Mouse (Mus musculus) intestine, embryonic 14.5 days (tissue): ENCODE measurements at regions not wholly inside any gene's neighbourhood (a gene's known extent, or its start where the extent isn't known, plus 50 kb on each side); places are given as distances from the start of the nearest gene placed in this dataset.

Source experiments
- ATAC-seq: fragments of 200-750 bp; cut with Nextera tagmentation; replicated peaks from 2 replicates; pipeline ENCODE4 v1.8.0; 2017; ENCODE audit warnings: low read depth, moderate number of reproducible peaks, moderate TSS enrichment, moderate library complexity; ENCODE audit not compliant: low FRiP score, low TSS enrichment
- DNase-seq: peaks from one replicate; pipeline ENCODE4 v3.0.0-alpha.2; 2018; ENCODE audit warnings: low spot score
- H3K27ac ChIP-seq: fragments of 300-500 bp; sonication (generic); 2 replicates; pipeline ENCODE4 v1.5.1; 2014; ENCODE audit warnings: low read depth, mild to moderate bottlenecking, control low read depth
- H3K27me3 ChIP-seq: fragments of 300-500 bp; sonication (generic); replicated peaks from 2 replicates; pipeline ENCODE4 v1.6.1; 2014; ENCODE audit warnings: low read length, control low read depth; ENCODE audit not compliant: control insufficient read depth, insufficient read depth
- H3K36me3 ChIP-seq: fragments of 300-500 bp; sonication (generic); 2 replicates; pipeline ENCODE4 v1.6.1; 2014; ENCODE audit warnings: low read length, control low read depth; ENCODE audit not compliant: control insufficient read depth, insufficient read depth
- H3K4me1 ChIP-seq: fragments of 300-500 bp; sonication (generic); replicated peaks from 2 replicates; pipeline ENCODE4 v1.6.1; 2014; ENCODE audit warnings: low read length, control low read depth, mixed read lengths; ENCODE audit not compliant: control insufficient read depth, insufficient read depth
- H3K4me2 ChIP-seq: fragments of 300-500 bp; sonication (generic); 2 replicates; pipeline ENCODE4 v1.6.1; 2014; ENCODE audit warnings: low read length
- H3K4me3 ChIP-seq: fragments of 300-500 bp; sonication (generic); 2 replicates; pipeline ENCODE4 v1.5.1; 2014; ENCODE audit warnings: low read depth, low read length, control low read depth, mixed read lengths
- H3K9ac ChIP-seq: fragments of 300-500 bp; sonication (generic); 2 replicates; pipeline ENCODE4 v1.6.1; 2014; ENCODE audit warnings: mild to moderate bottlenecking, low read length
- H3K9me3 ChIP-seq: fragments of 300-500 bp; sonication (generic); 2 replicates; pipeline ENCODE4 v1.6.1; 2016; ENCODE audit warnings: low read length, control low read depth; ENCODE audit not compliant: control insufficient read depth
- WGBS: fragments of 180-500 bp; shearing (Covaris S2); extraction: QIAGEN DNeasy Blood & Tissue Kit; methylation state at CpG from one replicate; pipeline ENCODE4 v1.1.7; 2014; 5-methylcytosine and 5-hydroxymethylcytosine counted together

DNA sequence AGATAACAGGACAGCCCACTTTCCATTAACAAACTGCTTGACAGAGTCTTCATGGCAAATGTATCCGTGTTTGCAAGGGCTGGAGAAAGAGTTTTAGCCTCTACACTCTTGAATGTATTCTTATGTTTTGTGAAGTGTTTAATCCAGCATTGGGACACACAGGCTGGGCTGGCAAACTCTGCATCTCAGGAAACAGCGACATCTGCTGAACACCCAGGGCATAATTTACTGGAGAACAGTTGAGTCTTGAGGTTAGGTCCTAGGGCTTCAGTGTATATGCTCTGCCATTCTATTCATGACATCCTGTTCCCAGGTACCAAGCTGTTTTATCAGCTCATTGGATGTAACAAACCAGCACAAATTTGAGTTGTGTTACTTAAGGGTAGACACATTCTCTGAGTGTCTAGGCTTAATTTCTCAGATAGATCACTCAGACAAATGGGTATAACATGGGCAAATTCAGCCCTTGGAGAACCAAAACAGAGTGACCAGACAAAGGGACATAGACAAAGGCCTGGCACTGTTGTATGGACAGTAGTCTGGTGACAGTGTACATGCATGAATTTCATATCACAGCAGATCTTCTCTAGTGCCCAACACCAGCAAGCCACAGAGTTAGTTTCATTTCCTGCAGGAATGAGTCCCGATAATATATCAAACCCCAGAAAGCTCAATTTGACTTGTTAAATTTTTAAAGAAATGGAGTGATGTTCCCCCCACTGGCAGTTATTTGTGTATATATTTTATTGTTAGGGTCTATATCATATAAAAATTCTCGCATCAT lies 477.9 kb downstream of the Bmp2 start:
- no peak overlapping the region for H3K27ac ChIP-seq
- H3K36me3 ChIP-seq: no peaks in the 10 kb centered on the region
- 65% methylated on average over 4 of the region's 4 CpGs for WGBS
- ATAC-seq (no peak), DNase-seq (no peak)
- H3K9ac ChIP-seq: no peak overlapping the region
- no peaks in the 10 kb centered on the region for H3K9me3 ChIP-seq
- H3K27me3 ChIP-seq: no peaks in the 10 kb centered on the region
- H3K4me2 ChIP-seq: no peak overlapping the region
- no peak overlapping the region for H3K4me3 ChIP-seq
- no peaks in the 10 kb centered on the region for H3K4me1 ChIP-seq

DNA sequence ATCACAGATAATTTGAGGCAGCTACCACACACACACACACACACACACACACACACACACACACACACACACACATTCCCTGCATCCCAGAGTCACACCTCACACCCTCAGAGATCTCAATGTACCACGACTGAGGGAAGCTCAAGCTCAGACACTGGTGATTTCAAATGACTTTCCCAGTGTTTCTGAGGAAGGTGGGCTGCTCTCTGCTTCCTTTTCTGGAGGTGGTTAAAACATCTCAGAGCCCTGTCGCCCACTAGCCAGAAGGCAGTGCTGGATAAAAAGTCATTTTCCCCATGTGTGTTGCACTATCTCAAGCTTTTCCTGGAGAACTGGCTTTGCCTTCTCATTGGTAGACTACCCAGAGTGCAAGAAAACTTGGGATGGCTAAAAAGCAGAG lies 477.2 kb downstream of the Bmp2 start:
- H3K9ac ChIP-seq: no peak overlapping the region
- H3K27me3 ChIP-seq: no peaks in the 10 kb centered on the region
- DNase-seq: no peak
- no peaks in the 10 kb centered on the region for H3K4me1 ChIP-seq
- H3K4me2 ChIP-seq: no peak overlapping the region
- H3K9me3 ChIP-seq: no peaks in the 10 kb centered on the region
- ATAC-seq: no peak
- H3K36me3 ChIP-seq: no peaks in the 10 kb centered on the region
- no peak overlapping the region for H3K4me3 ChIP-seq
- no peak overlapping the region for H3K27ac ChIP-seq
- WGBS: 76% methylated on average over 2 of the region's 2 CpGs

DNA sequence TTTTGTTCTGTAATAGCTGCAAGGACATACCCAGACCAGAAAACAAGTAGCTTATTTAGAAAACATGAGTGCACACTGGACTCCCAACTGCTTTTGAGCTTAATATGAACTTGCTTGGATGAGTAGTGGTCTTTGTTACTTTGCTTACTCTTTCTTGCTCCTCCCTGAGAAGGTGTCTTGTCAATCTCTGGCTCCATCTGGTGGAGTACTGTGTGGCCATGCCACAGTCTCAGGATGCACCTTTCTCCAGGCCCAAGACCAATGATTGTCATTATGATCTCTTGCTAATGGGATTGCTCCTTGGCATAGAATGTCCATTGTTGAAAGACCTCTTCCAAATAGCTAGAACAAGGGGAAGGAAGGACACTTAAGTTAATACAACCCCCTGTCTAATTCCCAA lies 465.1 kb downstream of the Bmp2 start:
- DNase-seq: peak; percentile 62
- no peaks in the 10 kb centered on the region for H3K27me3 ChIP-seq
- H3K27ac ChIP-seq: no peak overlapping the region
- no peak overlapping the region for H3K9ac ChIP-seq
- no peaks in the 10 kb centered on the region for H3K36me3 ChIP-seq
- no peak overlapping the region for H3K4me3 ChIP-seq
- no peak for ATAC-seq
- no peaks in the 10 kb centered on the region for H3K9me3 ChIP-seq
- H3K4me1 ChIP-seq: no peaks in the 10 kb centered on the region
- no peak overlapping the region for H3K4me2 ChIP-seq

DNA sequence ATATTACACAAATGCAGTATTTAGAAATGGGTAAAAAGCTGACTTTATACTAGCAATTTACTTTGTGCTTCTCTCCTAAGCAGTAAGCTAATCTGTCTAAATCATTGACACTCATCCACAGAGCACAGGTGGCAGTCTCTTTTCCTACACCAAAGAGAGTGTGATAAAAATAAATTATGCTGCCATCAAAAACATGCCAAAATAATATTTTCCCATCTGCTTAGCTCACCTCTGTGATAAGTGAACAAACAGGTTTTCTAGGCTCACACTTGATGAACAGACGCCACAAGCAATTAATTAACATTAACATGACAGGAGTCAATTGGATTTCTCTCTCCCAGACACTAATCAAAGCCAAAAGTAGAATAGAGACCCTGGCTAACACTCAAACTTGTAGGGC lies 451.2 kb downstream of the Bmp2 start:
- WGBS: 66% methylated on average over 1 of the region's 1 CpGs
- Histone ChIP-seq H3K4me3 (no peak overlapping the region), H3K9me3 (no peaks in the 10 kb centered on the region), H3K9ac (no peak overlapping the region), H3K27me3 (no peaks in the 10 kb centered on the region), H3K4me2 (no peak overlapping the region), H3K27ac (no peak overlapping the region), H3K4me1 (no peaks in the 10 kb centered on the region), H3K36me3 (no peaks in the 10 kb centered on the region)
- ATAC-seq (no peak), DNase-seq (no peak)

DNA sequence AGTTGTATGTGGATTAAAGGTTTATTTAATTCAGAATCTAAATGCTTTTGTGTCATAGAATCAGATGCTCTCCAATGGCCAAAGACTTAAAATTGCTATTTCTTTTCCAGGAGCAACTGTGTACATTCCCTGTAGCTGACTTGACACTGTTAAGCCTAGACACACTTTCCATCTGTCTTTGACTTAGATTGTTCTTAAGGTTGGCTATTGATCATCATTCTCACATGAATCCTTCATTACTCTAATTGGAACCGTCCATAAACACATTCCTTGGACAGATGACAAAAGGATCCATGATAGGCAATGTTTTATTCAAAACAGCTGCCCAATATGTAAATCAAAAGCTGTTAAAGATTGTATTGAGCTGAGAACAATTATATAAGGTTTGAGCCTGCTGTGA lies 442.8 kb downstream of the Bmp2 start:
- no peak overlapping the region for H3K27ac ChIP-seq
- H3K9ac ChIP-seq: no peak overlapping the region
- 70% methylated on average over 1 of the region's 1 CpGs for whole genome bisulfite sequencing
- DNase-seq (no peak), ATAC-seq (no peak)
- H3K27me3 ChIP-seq: no peaks in the 10 kb centered on the region
- no peak overlapping the region for H3K4me3 ChIP-seq
- no peaks in the 10 kb centered on the region for H3K36me3 ChIP-seq
- H3K9me3 ChIP-seq: no peaks in the 10 kb centered on the region
- H3K4me2 ChIP-seq: no peak overlapping the region
- H3K4me1 ChIP-seq: no peaks in the 10 kb centered on the region

DNA sequence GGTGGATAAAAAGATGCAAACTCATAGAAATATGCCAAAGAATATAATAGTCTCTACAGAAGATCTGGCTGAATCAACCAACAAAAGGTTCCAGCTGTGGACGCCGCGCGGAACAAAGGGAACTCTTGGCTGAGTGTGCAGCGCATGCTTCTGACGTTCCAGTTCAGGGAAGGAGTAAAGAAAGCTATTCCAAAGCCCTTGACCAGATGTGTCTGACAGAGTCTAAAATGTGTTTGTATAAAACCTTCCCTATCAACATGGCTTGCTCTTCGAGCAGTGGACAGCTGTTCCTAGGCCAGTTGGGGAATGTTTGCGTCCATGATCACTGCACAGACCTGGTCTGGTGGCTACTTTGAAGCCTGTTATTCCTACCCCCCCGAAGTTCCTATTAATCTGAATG lies 442.4 kb downstream of the Bmp2 start:
- H3K36me3 ChIP-seq: no peaks in the 10 kb centered on the region
- no peaks in the 10 kb centered on the region for H3K4me1 ChIP-seq
- no peaks in the 10 kb centered on the region for H3K9me3 ChIP-seq
- 73% methylated on average over 9 of the region's 9 CpGs for WGBS
- H3K9ac ChIP-seq: no peak overlapping the region
- H3K27ac ChIP-seq: no peak overlapping the region
- no peak overlapping the region for H3K4me3 ChIP-seq
- no peaks in the 10 kb centered on the region for H3K27me3 ChIP-seq
- DNase-seq (no peak), ATAC-seq (no peak)
- H3K4me2 ChIP-seq: no peak overlapping the region

DNA sequence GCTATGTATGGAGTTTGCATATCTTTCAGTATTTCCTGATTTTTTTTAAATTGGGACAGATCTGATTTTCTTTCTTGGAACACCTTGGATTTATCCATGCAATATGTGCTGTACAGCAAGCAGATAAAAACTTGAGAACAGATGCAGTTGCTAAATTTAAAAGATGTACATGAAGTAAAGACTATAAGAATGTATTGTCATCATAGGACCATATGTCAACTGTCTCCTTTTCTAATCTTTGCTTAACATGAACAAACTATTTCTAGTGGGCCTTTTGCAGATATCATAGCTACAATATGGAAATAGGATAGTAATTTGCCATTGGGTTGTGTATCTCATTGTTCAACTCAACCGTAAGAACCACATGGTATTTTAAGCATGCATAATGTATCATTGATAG lies 435.7 kb downstream of the Bmp2 start:
- Histone ChIP-seq H3K9me3 (no peaks in the 10 kb centered on the region), H3K4me3 (no peak overlapping the region), H3K36me3 (no peaks in the 10 kb centered on the region), H3K27ac (no peak overlapping the region), H3K4me2 (no peak overlapping the region), H3K4me1 (no peaks in the 10 kb centered on the region), H3K9ac (no peak overlapping the region), H3K27me3 (no peaks in the 10 kb centered on the region)
- WGBS: 95% methylated on average over 1 of the region's 1 CpGs
- ATAC-seq: no peak
- DNase-seq: no peak
